Mouse (Mus musculus): ENCODE measurements at regions not wholly inside any gene's neighbourhood (a gene's known extent, or its start where the extent isn't known, plus 50 kb on each side); places are given as distances from the start of the nearest gene placed in this dataset.

GRCm38 (mm10) chr4:30011386-30012135 is 1198.6 kb downstream of the Epha7 start:
- peak; percentile 74 for ATAC-seq (ENCODE audit: low TSS enrichment)

GRCm38 (mm10) chr4:30039424-30040172 is 1226.7 kb downstream of the Epha7 start:
- no peak for ATAC-seq (ENCODE audit: low TSS enrichment)

GRCm38 (mm10) chr4:30064987-30065386 is 1252.1 kb downstream of the Epha7 start:
- ATAC-seq (ENCODE audit: low TSS enrichment), result no peak

- no peak for ATAC-seq (ENCODE audit: low TSS enrichment)
These were observed 1286.2 kb downstream of the Epha7 start for GRCm38 (mm10) chr4:30099166-30099565.

- no peak for ATAC-seq (ENCODE audit: low TSS enrichment)
These were observed 1320.1 kb downstream of the Epha7 start for GRCm38 (mm10) chr4:30133011-30133410.

All from frontal cortex, adult (tissue).